Mouse (Mus musculus) kidney, postnatal 14 days (tissue): ENCODE measurements at regions not wholly inside any gene's neighbourhood (a gene's known extent, or its start where the extent isn't known, plus 50 kb on each side); places are given as distances from the start of the nearest gene placed in this dataset.

Experiments
- DNase-seq: peaks from one replicate; pipeline ENCODE4 v3.0.0; 2022; ENCODE audit warnings: mixed read lengths

- no peak for DNase-seq
These were observed 346.3 kb downstream of the Rps24 start for GRCm38 (mm10) chr14:24833211-24833610.

- no peak for DNase-seq
These were observed 351.3 kb downstream of the Rps24 start for GRCm38 (mm10) chr14:24838219-24838618.

DNA sequence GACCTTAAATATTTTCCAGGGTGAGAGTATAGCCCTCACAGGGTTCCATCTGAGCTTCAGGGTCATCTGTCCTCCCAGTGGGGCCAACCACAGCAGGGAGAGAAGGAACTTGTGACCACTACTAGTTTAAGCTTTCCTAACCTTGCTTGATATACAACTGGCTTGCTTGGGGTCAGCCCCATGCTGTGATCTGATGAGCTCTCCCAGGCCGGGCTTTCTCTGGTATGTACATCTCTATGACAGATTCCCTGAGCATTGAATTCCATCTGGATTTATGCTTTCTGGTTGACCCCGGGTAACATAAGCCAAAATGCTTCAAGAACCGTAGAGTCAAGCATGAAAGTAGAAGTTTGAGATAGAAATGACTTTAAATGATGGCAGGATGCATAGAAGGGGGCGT, 352.1 kb downstream of the Rps24 start:
- DNase-seq = peak; percentile 14

DNA sequence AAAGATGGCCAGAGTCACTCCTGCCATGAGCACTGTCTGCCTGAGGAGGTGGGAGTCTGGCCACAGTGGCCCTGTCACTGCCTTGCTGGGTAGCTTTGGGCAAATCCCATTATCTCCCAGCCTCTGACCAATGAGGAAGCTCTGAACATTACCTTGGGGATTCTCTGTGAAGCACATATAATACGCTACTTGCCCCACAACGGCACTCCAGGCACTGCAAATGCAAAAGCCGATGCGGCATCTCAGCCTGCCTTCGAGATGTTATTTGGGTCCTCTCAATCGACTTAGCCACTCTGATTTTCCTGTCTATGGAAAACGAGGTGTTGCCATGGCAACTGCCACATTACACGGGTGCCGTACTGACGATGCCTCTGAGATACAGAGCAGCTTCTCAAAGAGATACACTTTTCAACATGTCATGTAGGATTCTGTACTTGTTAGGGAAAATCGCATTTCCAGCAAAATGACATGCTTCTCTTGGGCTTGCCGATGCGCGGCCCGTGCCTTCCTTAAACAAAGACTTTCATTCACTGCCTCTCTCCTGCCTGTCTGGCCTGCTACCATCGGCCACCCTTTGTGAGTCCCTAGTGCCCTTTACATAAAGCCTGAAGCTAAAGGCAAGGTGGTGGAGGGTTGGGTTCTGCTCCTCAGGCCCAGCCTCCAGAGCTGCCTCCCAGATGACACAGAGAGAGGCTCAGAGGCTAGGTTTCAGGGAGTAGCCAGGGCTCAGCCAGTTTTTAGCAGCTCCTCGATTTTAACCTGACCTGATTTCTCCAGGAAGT, 355.0 kb downstream of the Rps24 start:
- DNase-seq = no peak

GRCm38 (mm10) chr14:24843626-24844025, 356.7 kb downstream of the Rps24 start:
- no peak for DNase-seq

GRCm38 (mm10) chr14:24850491-24850890, 363.6 kb downstream of the Rps24 start:
- no peak for DNase-seq

DNA sequence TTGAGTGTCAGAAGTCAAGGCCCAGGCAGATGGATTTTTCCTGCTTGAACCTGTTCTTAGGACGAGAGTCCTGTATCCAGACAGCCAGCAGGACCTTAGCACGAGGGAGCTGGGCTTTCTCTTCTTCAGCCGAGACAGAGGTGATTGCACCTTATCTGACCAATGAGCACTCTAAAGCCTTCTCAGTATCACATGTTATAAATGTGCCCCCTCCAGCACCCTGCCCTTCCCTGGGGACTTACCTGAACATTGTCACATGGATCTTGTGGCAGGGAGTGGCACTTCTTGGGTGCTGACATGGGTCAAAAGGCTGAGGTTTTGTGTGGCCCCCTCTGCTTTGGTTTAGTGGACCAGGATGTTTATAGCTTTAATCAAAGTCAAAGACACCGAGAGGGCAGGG, 367.5 kb downstream of the Rps24 start:
- DNase-seq = no peak

GRCm38 (mm10) chr14:24862171-24862570, 375.2 kb downstream of the Rps24 start:
- no peak for DNase-seq

DNA sequence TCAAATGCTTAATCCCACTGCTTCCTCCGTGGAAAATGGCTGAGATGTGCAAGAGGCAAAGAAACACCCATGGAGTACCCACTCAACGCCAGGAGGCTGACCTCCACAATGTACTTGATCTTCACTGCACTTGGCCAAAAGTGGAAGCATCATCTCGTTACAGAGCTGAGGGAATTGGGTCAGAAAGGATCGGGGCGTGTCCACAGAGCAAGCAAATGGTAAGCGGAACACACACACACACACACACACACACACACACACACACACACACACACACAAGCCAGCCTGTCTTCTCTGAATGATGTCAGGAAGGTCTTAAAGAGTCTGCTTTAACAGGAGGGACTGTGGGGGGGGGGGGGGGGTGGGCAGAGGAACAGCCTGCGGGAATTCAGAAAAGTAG, 375.7 kb downstream of the Rps24 start:
- DNase-seq = no peak

- DNase-seq = no peak
These were observed 376.2 kb downstream of the Rps24 start for GRCm38 (mm10) chr14:24863116-24863515.

DNA sequence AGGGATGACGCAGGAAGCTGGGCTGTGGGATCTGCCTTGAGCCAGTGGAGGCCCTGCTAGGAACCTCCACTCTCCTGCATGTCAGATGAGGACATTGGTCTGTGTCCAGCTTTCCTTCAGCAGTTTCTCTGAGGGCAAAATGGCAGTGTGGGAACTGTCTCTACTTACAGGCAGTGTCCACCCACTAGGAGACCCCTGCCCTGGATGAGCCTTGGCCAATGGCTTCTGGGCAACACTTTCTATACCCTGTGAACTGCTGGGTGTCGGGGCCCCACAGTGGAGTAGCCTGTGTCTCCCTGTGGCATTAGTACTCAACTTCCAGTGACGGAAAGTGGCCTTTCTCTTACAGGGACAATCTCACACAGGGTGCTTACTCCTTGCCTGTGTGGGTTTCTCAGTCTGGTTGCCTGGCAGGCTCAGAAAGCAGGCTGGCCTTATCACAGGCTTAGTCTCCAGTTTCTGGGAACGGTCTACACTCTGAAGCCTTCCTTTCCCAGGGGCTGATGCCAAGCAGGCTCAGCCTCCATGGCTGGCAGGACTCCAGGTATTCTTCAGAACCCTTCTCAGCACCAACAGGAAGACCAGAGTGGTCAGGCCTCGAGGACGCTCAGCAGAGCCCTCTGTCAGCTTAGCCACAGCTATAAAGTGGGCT, 378.8 kb downstream of the Rps24 start:
- DNase-seq = no peak

- DNase-seq = no peak
These were observed 380.9 kb downstream of the Rps24 start for GRCm38 (mm10) chr14:24867816-24868215.

GRCm38 (mm10) chr14:24868756-24869155, 381.8 kb downstream of the Rps24 start:
- DNase-seq = no peak

- no peak for DNase-seq
These were observed 383.3 kb downstream of the Rps24 start for GRCm38 (mm10) chr14:24870246-24870645.

GRCm38 (mm10) chr14:24871392-24871998, 384.6 kb downstream of the Rps24 start:
- peak; percentile 45 for DNase-seq

GRCm38 (mm10) chr14:24872931-24873330, 386.0 kb downstream of the Rps24 start:
- DNase-seq = no peak

GRCm38 (mm10) chr14:24873406-24873805, 386.5 kb downstream of the Rps24 start:
- DNase-seq = no peak

GRCm38 (mm10) chr14:24874426-24875155, 387.7 kb downstream of the Rps24 start:
- DNase-seq = no peak

- no peak for DNase-seq
These were observed 388.2 kb downstream of the Rps24 start for GRCm38 (mm10) chr14:24875156-24875545.

DNA sequence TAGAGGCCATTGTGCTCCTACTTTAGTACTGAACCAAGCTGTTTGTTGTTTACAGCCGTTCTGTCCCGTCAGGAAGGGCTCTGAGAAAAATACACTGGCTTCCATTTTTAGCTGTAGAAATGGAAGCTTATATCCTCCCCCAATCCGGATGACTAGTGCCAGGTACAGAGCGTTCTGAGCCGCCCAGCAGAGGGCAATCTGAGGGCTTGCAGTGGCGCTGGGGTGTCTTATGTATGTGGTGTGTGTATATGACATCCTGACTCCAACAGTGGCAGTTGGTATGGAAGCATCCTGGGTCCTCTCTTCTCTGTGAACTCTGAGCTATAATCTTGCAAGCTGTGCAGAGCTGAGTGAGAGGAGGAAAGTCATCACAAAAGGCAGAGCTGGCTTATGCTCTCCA, 389.0 kb downstream of the Rps24 start:
- DNase-seq = no peak

- DNase-seq = no peak
These were observed 389.6 kb downstream of the Rps24 start for GRCm38 (mm10) chr14:24876508-24876907.

DNA sequence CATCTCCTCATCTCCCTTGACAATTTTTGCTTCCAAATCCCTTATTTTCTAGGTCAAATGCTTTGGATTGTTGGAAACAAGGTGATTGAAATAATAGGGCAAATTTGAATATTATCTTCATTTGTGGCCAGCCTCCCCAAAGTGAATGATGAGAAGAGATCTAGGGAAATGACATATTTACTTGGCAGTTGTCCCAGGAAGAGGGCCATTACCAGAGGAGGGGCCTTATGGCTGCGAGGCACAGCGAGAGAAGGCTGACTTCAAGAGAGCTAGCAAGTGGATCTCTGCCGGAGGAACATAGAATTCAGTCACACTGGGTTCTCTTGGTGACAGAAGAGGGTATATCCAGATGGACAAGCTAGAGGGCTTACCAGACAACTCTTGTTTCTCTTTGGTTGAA, 390.9 kb downstream of the Rps24 start:
- DNase-seq = no peak

DNA sequence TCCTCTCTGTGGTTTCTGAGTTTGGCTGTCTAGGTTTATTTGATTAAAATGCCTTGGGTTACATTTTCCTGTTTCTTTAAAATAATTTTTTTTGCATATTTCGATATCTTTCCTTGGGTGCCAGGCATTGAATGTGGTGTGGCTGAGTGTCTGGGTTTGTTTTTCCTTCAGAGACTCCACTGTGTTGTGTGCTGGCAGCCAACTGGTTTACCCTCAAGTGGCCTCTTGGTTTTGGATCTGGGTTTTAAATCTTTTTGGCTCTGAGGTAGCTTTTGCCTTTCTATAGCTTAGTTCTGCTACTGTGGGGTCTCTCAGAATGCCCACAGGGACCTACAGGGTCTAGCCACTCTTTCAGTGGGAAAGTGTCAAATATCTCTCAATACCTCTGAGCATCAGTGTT, 399.2 kb downstream of the Rps24 start:
- no peak for DNase-seq
